Comparison of ENCODE assay signal across 8 mouse cellular contexts in genomic region chr8:90907848-90908551, GRCm38 (mm10).
DNase-seq lines count a peak whose midpoint lies in the region; ATAC-seq and TF ChIP-seq lines count a peak whose summit lies in the region.

No protein-coding gene starts in this region.

- no peaks in the 10 kb centered on the region for H3K36me3 ChIP-seq in forebrain, postnatal 0 days (ENCODE audit: insufficient read depth)
- no peaks in the 10 kb centered on the region for H3K36me3 ChIP-seq in lung, embryonic 14.5 days (ENCODE audit: insufficient read depth)

- peak overlapping the region; percentile 78 for H3K9ac ChIP-seq in forebrain, postnatal 0 days
- peak overlapping the region; percentile 75 for H3K9ac ChIP-seq in lung, embryonic 14.5 days

- no peaks in the 10 kb centered on the region for H3K4me1 ChIP-seq in cerebellum, adult 2 months (ENCODE audit: control insufficient read depth, insufficient read depth, low read length)
- no peaks in the 10 kb centered on the region for H3K4me1 ChIP-seq in forebrain, postnatal 0 days (ENCODE audit: insufficient read depth)
- no peaks in the 10 kb centered on the region for H3K4me1 ChIP-seq in lung, embryonic 14.5 days (ENCODE audit: insufficient read depth)

- TF ChIP-seq CTCF in cerebellum, adult 2 months (IDR thresholded peaks at IDR 0.05; ENCODE audit: borderline replicate concordance, insufficient read depth, low read depth, low read length) = peak; percentile 48; the same call in 1 of the 2 replicates
- peak; percentile 45; the same call in 1 of the 2 replicates for TF ChIP-seq CTCF in forebrain, postnatal 0 days (IDR thresholded peaks at IDR 0.05; ENCODE audit: low read depth)
- TF ChIP-seq CTCF in lung, embryonic 14.5 days (IDR thresholded peaks at IDR 0.05; ENCODE audit: low read depth) = no peak

- peak overlapping the region; percentile 74 for H3K4me3 ChIP-seq in cerebellum, adult 2 months (replicated peaks; ENCODE audit: insufficient read depth, low read depth, low read length)
- peak overlapping the region; percentile 73 for H3K4me3 ChIP-seq in forebrain, postnatal 0 days (ENCODE audit: low read depth, low read length)
- H3K4me3 ChIP-seq in lung, embryonic 14.5 days (ENCODE audit: low read depth, low read length) = peak overlapping the region; percentile 76

- no peaks in the 10 kb centered on the region for H3K27me3 ChIP-seq in cerebellum, adult 2 months (ENCODE audit: control insufficient read depth, insufficient read depth, low read length)
- no peaks in the 10 kb centered on the region for H3K27me3 ChIP-seq in forebrain, postnatal 0 days (ENCODE audit: insufficient read depth, low read length)
- H3K27me3 ChIP-seq in lung, embryonic 14.5 days (ENCODE audit: insufficient read depth, low read length) = no peaks in the 10 kb centered on the region

- no peaks in the 10 kb centered on the region for H3K9me3 ChIP-seq in forebrain, postnatal 0 days (ENCODE audit: low read length)
- H3K9me3 ChIP-seq in lung, embryonic 14.5 days (ENCODE audit: low read depth, low read length) = no peaks in the 10 kb centered on the region

- peak; percentile 52 for TF ChIP-seq POLR2A in cerebellum, adult 2 months (IDR thresholded peaks at IDR 0.05; ENCODE audit: borderline replicate concordance, insufficient read depth, low read length)

- WGBS in cerebellum, adult 2 months = under 1% methylated on average over 81 of the region's 89 CpGs
- 4% methylated on average over 84 of the region's 89 CpGs for WGBS in forebrain, postnatal 0 days
- under 1% methylated on average over 64 of the region's 89 CpGs for WGBS in lung, embryonic 14.5 days

- peak overlapping the region; percentile 83 for H3K27ac ChIP-seq in cerebellum, adult 2 months (ENCODE audit: insufficient read depth, low read length)
- peak overlapping the region; percentile 70 for H3K27ac ChIP-seq in forebrain, postnatal 0 days (ENCODE audit: low read depth, low read length)
- peak overlapping the region; percentile 76 for H3K27ac ChIP-seq in lung, embryonic 14.5 days (ENCODE audit: low read depth)

- peak; percentile 62 for DNase-seq in MEL-GATA-1-ER (ENCODE audit: extremely low read depth, low read depth)
- DNase-seq in cerebellum, adult 2 months = peak; percentile 96 to 97
- peak; percentile 90 for DNase-seq in forebrain, postnatal 0 days
- peak; percentile 97 for DNase-seq in heart, postnatal 4 days
- DNase-seq in layer of hippocampus, adult 8-10 months (ENCODE audit: low spot score in 2 of 2) = peak; percentile 87 to 88
- peak; percentile 94 for DNase-seq in lung, embryonic 14.5 days
- DNase-seq in testis, postnatal 14 days (ENCODE audit: low spot score) = peak; percentile 94

- peak; percentile 97 for ATAC-seq in forebrain, postnatal 0 days
- peak; percentile 98 for ATAC-seq in lung, embryonic 14.5 days (ENCODE audit: insufficient read depth)
- peak; percentile 80 for ATAC-seq in neutrophil, adult 5-6 weeks (ENCODE audit: extremely low read depth, insufficient number of reproducible peaks, low FRiP score, poor library complexity, severe bottlenecking)

- H3K4me2 ChIP-seq in forebrain, postnatal 0 days (ENCODE audit: low read depth) = peak overlapping the region; percentile 98
- H3K4me2 ChIP-seq in lung, embryonic 14.5 days = peak overlapping the region; percentile 96

Comparison
In these comparisons a context has a peak if more than half of its experiments do, and no peak if none do; other contexts are left out.
1. Peak in every context shown above with its lines: DNase-seq, ATAC-seq, H3K4me3 ChIP-seq and H3K27ac ChIP-seq.